Mouse (Mus musculus) CH12.LX (cell line): Measurements from ENCODE around the gene Gmppa.

Experiments used
- CHD1 ChIP-seq: IDR thresholded peaks from 2 replicates; pipeline ENCODE4 v1.6.1; 2012; ENCODE audit warnings: low read depth, low read length, improper control_type of control experiment, inconsistent platforms
- CTCF ChIP-seq, 2 experiments: IDR thresholded peaks in 1 of 2; conservative IDR thresholded peaks in 1 of 2; 2 replicates each; pipeline ENCODE4 v1.5.1; 2011 to 2012; ENCODE audit warnings: low read depth in 2 of 2, low read length in 2 of 2, improper control_type of control experiment in 1 of 2, inconsistent platforms in 1 of 2, mild to moderate bottlenecking in 1 of 2, moderate library complexity in 1 of 2
- EP300 ChIP-seq: IDR thresholded peaks from 2 replicates; pipeline ENCODE4 v1.6.1; 2011; ENCODE audit warnings: low read length, improper control_type of control experiment
- HCFC1 ChIP-seq: IDR thresholded peaks from 2 replicates; pipeline ENCODE4 v1.6.1; 2012; ENCODE audit warnings: low read depth, mild to moderate bottlenecking, inconsistent platforms, low read length, improper control_type of control experiment
- KAT2A ChIP-seq: IDR thresholded peaks from 2 replicates; pipeline ENCODE4 v1.6.1; 2012; ENCODE audit warnings: low read length, improper control_type of control experiment, inconsistent platforms; ENCODE audit not compliant: insufficient replicate concordance
- MAFK ChIP-seq: IDR thresholded peaks from 2 replicates; pipeline ENCODE4 v1.6.1; 2011; ENCODE audit warnings: low read length, improper control_type of control experiment; ENCODE audit not compliant: insufficient replicate concordance
- MXI1 ChIP-seq: IDR thresholded peaks from 2 replicates; pipeline ENCODE4 v1.6.1; 2011; ENCODE audit warnings: mild to moderate bottlenecking, low read depth, low read length, improper control_type of control experiment
- POLR2A ChIP-seq: IDR thresholded peaks from 2 replicates; pipeline ENCODE4 v1.6.1; 2011; ENCODE audit warnings: low read depth, mild to moderate bottlenecking, improper control_type of control experiment, low read length
- SMC3 ChIP-seq: IDR thresholded peaks from 2 replicates; pipeline ENCODE4 v1.6.1; 2011; ENCODE audit warnings: low read depth, low read length, improper control_type of control experiment
- TCF12 ChIP-seq: IDR thresholded peaks from 2 replicates; pipeline ENCODE4 v1.6.1; 2014; ENCODE audit warnings: low read depth, mild to moderate bottlenecking, inconsistent platforms, low read length, improper control_type of control experiment
- UBTF ChIP-seq: IDR thresholded peaks from 2 replicates; pipeline ENCODE4 v1.6.1; 2012; ENCODE audit warnings: low read depth, mild to moderate bottlenecking, inconsistent platforms, low read length, improper control_type of control experiment, moderate library complexity
- USF1 ChIP-seq: IDR thresholded peaks from 2 replicates; pipeline ENCODE4 v1.6.1; 2014; ENCODE audit warnings: low read depth, mild to moderate bottlenecking, inconsistent platforms, low read length, improper control_type of control experiment
- ZC3H11A ChIP-seq: IDR thresholded peaks from 2 replicates; pipeline ENCODE4 v1.6.1; 2012; ENCODE audit warnings: low read depth, mild to moderate bottlenecking, inconsistent platforms, low read length, improper control_type of control experiment

DNA sequence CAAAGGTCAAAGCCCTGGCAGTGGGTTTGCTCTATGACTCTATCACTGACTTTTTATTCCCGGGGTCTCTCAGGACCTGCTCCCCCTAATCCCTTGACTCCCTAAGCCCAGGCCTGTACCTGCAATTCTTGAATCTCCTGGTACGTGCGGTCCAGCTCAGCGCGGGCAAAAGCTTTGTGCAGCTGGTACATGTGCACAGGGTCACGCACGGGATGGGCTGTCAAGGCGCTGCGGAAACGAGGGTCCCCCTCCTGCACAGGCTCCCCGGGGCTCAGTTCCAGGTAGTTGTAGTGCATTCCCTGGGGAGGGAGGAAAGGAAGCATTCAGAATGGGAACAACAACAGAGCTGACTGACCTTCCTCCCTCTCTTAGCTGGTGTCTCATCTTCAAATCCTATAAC lies 40.7 kb downstream of the Gmppa start:
- TF ChIP-seq USF1 (no peak), CTCF (conservative IDR thresholded peaks at IDR 0.05 in 1 of 2, IDR thresholded peaks at IDR 0.05 in 1 of 2; ENCODE audit: low read depth in 2 of 2, low read length in 2 of 2) (no peak), SMC3 (no peak), POLR2A (no peak), EP300 (no peak), TCF12 (no peak), UBTF (no peak), CHD1 (no peak), ZC3H11A (no peak), HCFC1 (no peak), MAFK (no peak), KAT2A (no peak), MXI1 (no peak)
